Mouse (Mus musculus) v-Abl transformed pro-B cells (cell line): ENCODE data around the gene Iars.
"Not testable (repeated sequence)": the region's sequence is repeated elsewhere in the genome, so short reads cannot be mapped to it uniquely, and the experiment has no call there.

ENCODE experiments used
- in situ Hi-C, 2 experiments: fragments of 400-800 bp; cut with MboI; formaldehyde crosslinking; loops; one replicate each; pipeline ENCODE4 v1.15.1; 2025; ENCODE audit not compliant: unreplicated experiment in 2 of 2

Gene Iars

DNA sequence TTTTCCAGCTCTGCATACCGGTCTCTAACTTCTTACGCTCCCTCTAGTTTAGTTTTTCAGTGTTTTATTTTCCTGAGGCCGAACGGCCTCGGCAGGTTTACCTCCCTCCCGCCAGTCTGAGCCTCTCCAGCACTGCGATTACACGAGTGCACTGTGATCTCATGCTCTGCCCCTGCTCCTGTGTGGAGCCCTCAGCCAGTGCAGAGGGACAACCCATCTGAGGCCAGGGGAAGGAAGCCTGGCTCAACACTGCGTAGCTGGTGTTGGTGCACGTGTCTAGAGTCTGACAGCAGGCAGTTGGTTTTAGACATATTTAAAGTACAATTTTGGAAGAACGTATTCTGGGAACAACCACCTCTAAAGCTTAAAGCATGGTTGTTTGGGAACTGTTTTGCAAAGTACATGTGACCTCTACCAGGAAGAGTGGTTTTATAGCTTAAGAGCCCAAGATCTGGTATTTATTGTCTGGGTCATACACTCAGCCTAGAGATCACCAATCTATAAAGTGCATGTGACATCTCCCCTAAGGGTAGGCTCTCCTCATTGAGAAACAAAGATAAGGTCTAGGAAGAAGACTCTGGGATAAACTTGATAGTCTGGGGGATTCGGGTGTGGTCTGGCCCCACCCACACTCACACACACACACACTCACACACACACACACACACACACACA lies 30.3 kb downstream of the Iars start:
- in situ Hi-C loops, result no loop called here

DNA sequence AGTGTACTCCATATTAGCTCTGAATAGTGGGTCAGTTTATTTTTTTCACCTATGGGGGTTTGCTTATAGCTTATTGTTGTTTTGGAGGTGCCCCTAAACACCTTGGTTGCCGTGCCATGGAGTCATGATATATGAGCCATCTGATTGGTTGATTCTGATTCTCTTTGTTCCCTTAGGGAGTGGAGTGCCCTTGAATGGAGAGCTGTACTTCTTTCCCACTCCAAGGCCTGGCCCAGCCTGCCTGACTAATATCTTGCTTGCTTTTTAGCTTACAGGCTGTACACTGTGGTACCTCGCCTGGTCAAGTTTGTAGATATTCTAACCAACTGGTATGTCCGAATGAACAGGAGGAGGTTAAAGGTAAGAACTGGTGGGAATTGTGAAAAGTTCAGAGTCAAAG lies 37.4 kb downstream of the Iars start:
- in situ Hi-C loops, result no loop called here

DNA sequence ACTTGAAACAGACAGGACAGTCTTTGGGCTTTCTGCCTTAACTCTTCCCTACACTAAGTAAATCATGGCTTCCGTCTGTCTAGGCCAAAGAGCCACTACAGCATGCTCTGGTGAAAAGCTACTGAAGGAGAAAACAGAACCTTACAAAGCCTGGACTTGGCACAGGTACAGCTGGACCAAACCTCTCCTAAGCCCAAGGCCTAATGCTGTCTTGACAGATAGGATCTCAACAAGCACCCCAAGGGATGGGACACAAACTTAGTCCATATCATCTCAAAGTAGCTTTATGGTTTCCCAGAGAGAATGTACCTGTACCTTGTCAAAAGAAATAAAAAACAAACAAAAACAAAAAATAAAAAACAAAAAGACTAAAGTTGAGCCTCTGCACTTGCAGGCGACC lies 54.5 kb downstream of the Iars start:
- in situ Hi-C loops, result no loop called here

DNA sequence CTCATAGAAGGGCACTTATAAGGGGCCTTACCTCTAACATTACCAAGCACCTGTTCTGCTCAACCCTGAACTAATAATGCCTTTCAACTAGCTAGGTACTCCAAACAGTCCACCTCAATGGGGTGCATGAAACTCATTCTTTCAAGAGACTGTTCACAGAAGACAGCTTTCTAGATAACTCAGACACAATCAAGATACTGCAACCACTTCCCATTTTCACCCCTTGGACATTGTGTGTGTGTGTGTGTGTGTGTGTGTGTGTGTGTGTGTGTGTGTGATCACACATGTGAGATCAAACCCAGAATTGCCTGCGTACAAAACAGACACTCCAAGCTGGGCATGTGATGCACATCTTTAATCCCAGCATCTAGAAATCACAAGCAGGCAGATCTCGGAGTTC lies 56.1 kb downstream of the Iars start:
- in situ Hi-C loops, result no loop called here

DNA sequence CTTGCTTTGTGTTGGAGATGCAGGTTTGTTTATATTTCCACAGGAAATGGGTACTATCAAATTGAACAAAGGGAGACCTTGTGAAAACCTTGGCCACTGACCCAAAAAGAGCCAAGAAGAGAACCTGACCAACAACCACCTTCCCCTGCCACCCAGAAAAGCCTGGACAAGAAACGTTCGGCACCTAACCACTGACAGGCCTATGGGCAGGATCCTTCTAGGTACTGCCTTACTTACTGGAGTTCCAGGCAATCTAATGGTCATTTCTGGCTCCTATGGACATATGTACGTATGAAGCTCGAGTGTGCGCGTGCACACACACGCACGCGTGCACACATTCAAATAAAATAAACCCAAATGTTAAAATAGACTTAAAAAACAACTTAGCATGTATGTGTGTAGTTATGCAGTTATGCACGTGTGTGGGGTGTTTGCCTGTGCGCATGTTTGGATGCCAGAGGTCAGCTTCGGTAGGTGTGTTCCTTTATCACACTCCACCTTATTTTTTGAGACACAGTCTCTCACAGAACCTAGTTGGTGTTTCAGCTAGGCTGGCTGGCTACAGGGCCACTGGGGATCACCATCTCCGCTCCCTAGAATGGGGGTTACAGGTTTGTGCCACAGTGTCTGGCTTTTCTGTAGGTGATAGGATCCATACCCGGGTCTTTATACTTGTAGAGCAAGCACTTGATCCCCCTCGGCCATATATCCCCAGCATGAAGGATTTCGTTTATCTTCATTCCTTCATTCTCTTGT lies 59.6 kb downstream of the Iars start:
- in situ Hi-C loops, result no loop called here

DNA sequence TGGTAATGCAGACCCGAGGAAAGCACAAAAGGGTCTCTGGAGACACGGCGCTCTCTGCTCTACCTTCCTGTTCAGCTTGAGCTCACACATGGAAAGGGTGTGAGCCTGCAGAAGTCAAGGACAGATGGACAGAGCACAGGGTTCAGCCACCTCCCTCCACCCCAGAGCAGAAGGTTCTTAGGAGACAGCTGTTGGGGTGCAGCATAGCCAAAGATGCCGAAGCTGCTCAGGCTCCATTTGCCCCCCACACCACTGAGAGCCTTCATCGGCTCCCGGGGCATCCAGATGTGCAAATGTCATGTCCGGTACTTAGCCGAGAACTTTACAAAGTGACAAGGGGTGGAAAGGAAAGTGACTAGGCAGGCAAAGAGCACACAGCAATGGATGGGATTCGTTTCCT lies 74.7 kb downstream of the Iars start:
- in situ Hi-C loops, result no loop called here

- in situ Hi-C loops, result no loop called here
These were observed 76.1 kb downstream of the Iars start for GRCm38 (mm10) chr13:49757966-49758365.

- in situ Hi-C loops, result no loop called here
These were observed 78.8 kb downstream of the Iars start for GRCm38 (mm10) chr13:49760675-49761074.

- in situ Hi-C loops, result no loop called here
These were observed 80.3 kb downstream of the Iars start for GRCm38 (mm10) chr13:49762208-49762607.

- in situ Hi-C loops, result no loop called here
These were observed 83.4 kb downstream of the Iars start for GRCm38 (mm10) chr13:49765306-49765705.

DNA sequence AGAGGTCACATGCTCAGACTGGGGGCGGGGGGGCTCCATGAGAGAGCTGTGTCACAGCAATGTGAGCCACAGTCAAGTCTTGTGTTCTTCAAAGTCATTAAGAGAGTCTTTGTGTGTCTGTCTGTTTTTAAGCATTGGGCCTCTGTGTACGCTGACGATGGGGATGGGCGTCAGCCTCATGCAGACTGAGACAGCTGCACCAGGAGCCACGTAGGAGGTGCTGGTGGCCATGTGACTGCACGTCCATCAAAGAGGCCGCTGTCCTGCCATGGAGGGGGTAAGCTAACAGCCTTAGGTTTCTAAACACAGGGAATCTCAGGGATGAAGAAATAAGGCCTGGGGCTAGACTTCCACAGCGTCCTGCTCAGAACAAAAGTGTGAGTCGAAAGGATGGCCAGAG lies 84.4 kb downstream of the Iars start:
- in situ Hi-C loops, result no loop called here

DNA sequence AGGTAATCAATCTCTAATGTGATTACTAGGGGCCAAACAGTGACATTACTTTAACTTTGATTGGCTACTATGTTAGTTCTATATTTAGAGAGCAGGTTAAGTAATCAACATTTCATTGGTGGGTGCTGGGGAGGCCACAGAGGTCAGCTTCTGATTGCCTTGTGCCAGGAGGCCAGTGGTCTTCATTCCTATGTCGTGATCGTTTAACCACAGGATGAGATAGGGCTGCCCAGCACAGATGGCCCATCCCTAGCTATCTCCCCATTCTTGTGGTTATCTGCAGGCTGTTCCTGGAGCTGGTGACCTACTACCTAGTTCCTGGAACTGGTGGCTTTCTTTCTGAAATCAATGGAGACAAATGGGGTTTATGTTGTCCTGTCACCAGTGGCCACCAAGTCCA lies 86.1 kb downstream of the Iars start:
- in situ Hi-C loops, result no loop called here

DNA sequence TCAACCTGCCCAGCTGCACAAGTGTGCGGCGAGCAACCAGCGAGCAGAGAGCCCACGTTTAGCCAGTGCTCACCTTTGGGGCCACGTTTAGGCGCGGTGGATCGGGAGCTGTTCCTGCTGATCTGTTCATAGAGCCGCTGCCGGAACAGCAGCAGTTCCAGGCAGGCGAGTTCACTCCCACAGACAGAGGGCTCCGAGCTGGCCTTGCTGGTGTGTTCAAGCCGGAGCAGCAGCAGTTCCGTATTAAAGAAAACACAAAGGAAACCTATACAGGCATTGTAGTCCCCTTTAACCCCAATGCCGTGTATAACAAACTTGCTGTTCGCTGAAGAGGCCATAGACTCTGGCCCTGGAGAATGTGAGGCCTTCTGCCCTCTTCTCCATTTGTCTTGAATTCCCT lies 87.2 kb downstream of the Iars start:
- in situ Hi-C loops, result no loop called here

DNA sequence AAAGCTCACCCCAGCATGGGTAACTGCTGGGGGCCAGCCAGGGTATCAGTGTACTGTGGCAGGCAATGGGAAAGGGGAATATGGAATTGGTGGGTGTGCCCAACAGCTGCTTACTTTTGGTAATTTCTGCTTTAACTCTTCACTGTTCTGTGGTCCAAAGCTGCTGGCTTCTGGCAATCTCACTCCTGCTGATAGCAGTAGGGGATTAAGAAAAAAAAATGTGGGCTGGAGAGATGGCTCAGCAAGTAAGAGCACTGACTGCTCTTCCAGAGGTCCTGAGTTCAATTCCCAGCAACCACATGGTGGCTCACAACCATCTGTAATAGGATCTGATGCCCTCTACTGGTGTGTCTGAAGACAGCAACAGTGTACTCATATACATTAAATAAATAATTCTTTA lies 89.6 kb downstream of the Iars start:
- in situ Hi-C loops, result not testable (repeated sequence)
